Mouse (Mus musculus) midbrain, embryonic 16.5 days (tissue): ENCODE results near the gene Higd2a. TPM values are rescaled to one million over a fixed set of nuclear protein-coding genes. Genes with fewer than 3 reads are reported as not detected.

Source experiments
- ATAC-seq: fragments of 200-750 bp; cut with Nextera tagmentation; 2 replicates; pipeline ENCODE4 v1.8.0; 2017; ENCODE audit warnings: moderate TSS enrichment
- H3K27ac ChIP-seq: fragments of 300-500 bp; sonication (generic); 2 replicates; pipeline ENCODE4 v1.5.1; 2014; ENCODE audit warnings: mild to moderate bottlenecking, low read length, mixed read lengths
- H3K27me3 ChIP-seq: fragments of 300-500 bp; sonication (generic); 2 replicates; pipeline ENCODE4 v1.6.1; 2014; ENCODE audit warnings: low read depth, low read length, mixed read lengths; ENCODE audit not compliant: control insufficient read depth, insufficient read depth
- H3K36me3 ChIP-seq: fragments of 300-500 bp; sonication (generic); 2 replicates; pipeline ENCODE4 v1.6.1; 2014; ENCODE audit warnings: mild to moderate bottlenecking, low read length, moderate library complexity, mixed read lengths; ENCODE audit not compliant: control insufficient read depth, insufficient read depth
- H3K4me1 ChIP-seq: fragments of 300-500 bp; sonication (generic); 2 replicates; pipeline ENCODE4 v1.6.1; 2014; ENCODE audit warnings: mild to moderate bottlenecking, low read length, mixed read lengths; ENCODE audit not compliant: control insufficient read depth, insufficient read depth
- H3K4me2 ChIP-seq: fragments of 300-500 bp; sonication (generic); 2 replicates; pipeline ENCODE4 v1.6.1; 2014; ENCODE audit warnings: mild to moderate bottlenecking, low read length, mixed read lengths
- H3K4me3 ChIP-seq: fragments of 300-500 bp; sonication (generic); 2 replicates; pipeline ENCODE4 v1.5.1; 2014; ENCODE audit warnings: low read depth, mild to moderate bottlenecking, low read length, moderate library complexity, mixed read lengths
- H3K9ac ChIP-seq: fragments of 300-500 bp; sonication (generic); 2 replicates; pipeline ENCODE4 v1.6.1; 2014; ENCODE audit warnings: low read depth, low read length, mixed read lengths
- H3K9me3 ChIP-seq: fragments of 300-500 bp; sonication (generic); replicated peaks from 2 replicates; pipeline ENCODE4 v1.6.1; 2014; ENCODE audit warnings: mild to moderate bottlenecking, low read length, mixed read lengths; ENCODE audit not compliant: control insufficient read depth, poor library complexity, severe bottlenecking
- whole genome bisulfite sequencing: fragments of 180-500 bp; shearing (Covaris S2); extraction: QIAGEN DNeasy Blood & Tissue Kit; methylation state at CpG from one replicate; pipeline ENCODE4 v1.1.7; 2014; 5-methylcytosine and 5-hydroxymethylcytosine counted together
- polyA plus RNA-seq: library from polyadenylated mRNA; unstranded; fragments of >200 nt; fragmentation: Nextera tagmentation; extraction: Ambion mirVana; gene quantifications from 2 replicates; pipeline ENCODE4 v1.2.1, GENCODE M21; 2015

Higd2a gene
- polyA plus RNA-seq, 1 experiment from 2014 or later, result 240 TPM

DNA sequence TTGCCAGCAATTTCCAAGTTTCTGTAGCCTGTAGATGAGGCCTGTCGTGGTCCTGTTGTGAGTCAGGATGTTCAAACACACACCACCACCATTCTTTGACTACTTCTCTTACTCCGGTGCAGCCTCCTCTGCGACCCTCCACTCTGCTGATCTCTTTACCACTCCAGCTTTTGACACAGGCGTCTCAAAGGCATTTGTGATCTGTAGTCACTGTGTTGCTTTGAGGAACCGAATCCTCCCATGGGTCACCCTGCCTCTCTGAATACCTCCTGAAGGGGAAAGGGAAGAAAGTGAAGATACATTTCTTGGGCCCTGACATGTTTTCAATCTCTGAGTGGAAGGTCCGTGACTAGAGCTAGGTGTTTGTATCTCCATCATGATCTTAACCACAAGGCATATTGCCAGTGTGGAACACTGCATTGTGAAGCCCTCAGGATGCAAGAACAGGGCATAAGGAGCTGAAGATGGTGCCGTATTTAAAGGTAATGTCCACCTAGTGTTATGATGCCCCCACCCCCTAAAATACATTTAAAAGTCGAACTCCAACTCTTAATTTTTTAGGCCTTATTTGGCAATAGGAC, 1.9 kb downstream of the Higd2a start:
- no peaks in the 10 kb centered on the region for H3K27me3 ChIP-seq
- no peak overlapping the region for H3K4me3 ChIP-seq
- H3K36me3 ChIP-seq, result peaks cover 8% of the 10 kb centered on the region
- no peaks in the 10 kb centered on the region for H3K9me3 ChIP-seq
- no peak overlapping the region for H3K9ac ChIP-seq
- 90% methylated on average over 8 of the region's 8 CpGs for WGBS
- no peak for ATAC-seq
- no peak overlapping the region for H3K27ac ChIP-seq
- peaks cover 22% of the 10 kb centered on the region for H3K4me1 ChIP-seq
- 0 out of 2 replicates have a peak overlapping the region, but pooled peaks have one; percentile 4 for H3K4me2 ChIP-seq

GRCm38 (mm10) chr13:54593617-54594016, 3.6 kb downstream of the Higd2a start:
- H3K4me2 ChIP-seq, result no peak overlapping the region
- H3K27ac ChIP-seq, result no peak overlapping the region
- WGBS, result 91% methylated on average over 11 of the region's 11 CpGs
- no peak for ATAC-seq
- peaks cover 9% of the 10 kb centered on the region for H3K36me3 ChIP-seq
- H3K9me3 ChIP-seq, result no peaks in the 10 kb centered on the region
- peaks cover 19% of the 10 kb centered on the region for H3K4me1 ChIP-seq
- no peaks in the 10 kb centered on the region for H3K27me3 ChIP-seq
- no peak overlapping the region for H3K4me3 ChIP-seq
- H3K9ac ChIP-seq, result no peak overlapping the region

GRCm38 (mm10) chr13:54596107-54596690, 6.2 kb downstream of the Higd2a start:
- peaks cover 8% of the 10 kb centered on the region for H3K4me1 ChIP-seq
- H3K27ac ChIP-seq, result no peak overlapping the region
- H3K36me3 ChIP-seq, result peaks cover 15% of the 10 kb centered on the region
- no peak overlapping the region for H3K4me3 ChIP-seq
- H3K27me3 ChIP-seq, result no peaks in the 10 kb centered on the region
- ATAC-seq, result no peak
- H3K9me3 ChIP-seq, result no peaks in the 10 kb centered on the region
- 89% methylated on average over 8 of the region's 8 CpGs for WGBS
- no peak overlapping the region for H3K4me2 ChIP-seq
- H3K9ac ChIP-seq, result no peak overlapping the region

GRCm38 (mm10) chr13:54596870-54597269, 6.9 kb downstream of the Higd2a start:
- H3K27ac ChIP-seq, result no peak overlapping the region
- 72% methylated on average over 5 of the region's 5 CpGs for whole genome bisulfite sequencing
- no peaks in the 10 kb centered on the region for H3K27me3 ChIP-seq
- no peak overlapping the region for H3K4me3 ChIP-seq
- ATAC-seq, result no peak
- peaks cover 1% of the 10 kb centered on the region; the same call in 1 of the 2 replicates for H3K4me1 ChIP-seq
- H3K9me3 ChIP-seq, result no peaks in the 10 kb centered on the region
- no peak overlapping the region for H3K9ac ChIP-seq
- peaks cover 15% of the 10 kb centered on the region for H3K36me3 ChIP-seq
- no peak overlapping the region for H3K4me2 ChIP-seq

DNA sequence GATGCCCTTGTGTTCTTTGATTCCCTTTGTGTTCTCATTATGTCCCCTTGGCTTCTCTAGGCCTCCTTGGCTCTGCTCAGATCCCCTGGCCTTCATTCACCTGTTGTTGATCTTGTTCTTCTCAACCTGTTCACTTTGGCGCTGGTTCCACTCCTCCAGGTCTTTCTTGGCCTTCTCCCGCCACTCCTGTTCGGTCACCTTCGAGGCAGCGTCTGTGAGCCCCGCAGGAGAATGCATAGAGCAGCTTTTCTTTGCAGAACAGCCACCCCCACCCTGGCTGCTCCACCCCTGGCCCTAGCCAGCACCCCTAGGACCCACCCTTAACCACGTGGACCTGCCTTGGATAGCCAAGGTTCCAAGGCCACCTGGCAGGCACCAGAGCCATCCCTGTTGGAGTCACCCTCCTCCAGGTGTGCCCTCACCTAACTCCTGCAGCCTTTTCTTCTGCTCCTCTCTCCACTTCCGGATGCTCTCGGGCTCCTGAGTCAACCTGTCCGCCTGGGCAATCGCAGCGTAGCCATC, 8.7 kb downstream of the Higd2a start:
- peaks cover 15% of the 10 kb centered on the region for H3K36me3 ChIP-seq
- no peaks in the 10 kb centered on the region for H3K27me3 ChIP-seq
- ATAC-seq, result no peak
- H3K9ac ChIP-seq, result no peak overlapping the region
- no peaks in the 10 kb centered on the region for H3K4me1 ChIP-seq
- WGBS, result 88% methylated on average over 12 of the region's 12 CpGs
- no peaks in the 10 kb centered on the region for H3K9me3 ChIP-seq
- H3K27ac ChIP-seq, result no peak overlapping the region
- no peak overlapping the region for H3K4me2 ChIP-seq
- H3K4me3 ChIP-seq, result no peak overlapping the region

DNA sequence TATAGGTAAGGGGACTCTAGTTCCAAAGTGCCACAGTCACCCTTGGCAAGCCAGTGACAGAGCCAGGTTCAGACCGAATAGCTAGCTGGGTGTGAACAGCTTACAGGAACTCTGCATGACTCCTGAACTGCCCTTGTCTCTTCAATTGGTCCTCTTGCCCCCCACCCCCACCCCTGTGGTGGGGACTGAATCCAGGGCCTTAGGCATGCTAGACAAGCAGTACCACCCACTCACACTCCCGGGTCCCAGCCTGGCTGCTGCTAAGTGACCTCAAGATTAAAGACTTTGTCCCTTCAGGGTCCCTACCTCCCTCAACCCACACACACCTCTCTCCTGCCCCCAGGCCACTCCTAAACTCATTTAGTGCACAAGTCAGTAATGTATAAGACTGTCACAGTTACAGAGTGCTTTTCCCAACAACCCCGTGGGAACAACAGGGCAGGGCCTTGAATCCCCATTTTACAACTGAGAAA, 12.7 kb downstream of the Higd2a start:
- Histone ChIP-seq H3K4me2 (no peak overlapping the region), H3K4me3 (no peak overlapping the region), H3K9me3 (no peaks in the 10 kb centered on the region), H3K27ac (no peak overlapping the region), H3K9ac (no peak overlapping the region), H3K27me3 (no peaks in the 10 kb centered on the region; the same call in 1 of the 2 replicates), H3K36me3 (peaks cover 16% of the 10 kb centered on the region), H3K4me1 (no peaks in the 10 kb centered on the region)
- no peak for ATAC-seq
- 58% methylated on average over 3 of the region's 3 CpGs for WGBS

GRCm38 (mm10) chr13:54603501-54603900, 13.5 kb downstream of the Higd2a start:
- H3K4me1 ChIP-seq, result peaks cover under 1% of the 10 kb centered on the region
- H3K27ac ChIP-seq, result no peak overlapping the region
- H3K27me3 ChIP-seq, result no peaks in the 10 kb centered on the region; the same call in 1 of the 2 replicates
- no peaks in the 10 kb centered on the region for H3K9me3 ChIP-seq
- no peak for ATAC-seq
- H3K9ac ChIP-seq, result no peak overlapping the region
- peaks cover 16% of the 10 kb centered on the region for H3K36me3 ChIP-seq
- H3K4me3 ChIP-seq, result no peak overlapping the region
- H3K4me2 ChIP-seq, result no peak overlapping the region

GRCm38 (mm10) chr13:54604221-54604620, 14.2 kb downstream of the Higd2a start:
- WGBS, result 23% methylated on average over 4 of the region's 4 CpGs
- H3K4me3 ChIP-seq, result no peak overlapping the region
- no peak overlapping the region for H3K9ac ChIP-seq
- H3K4me2 ChIP-seq, result no peak overlapping the region
- peaks cover 13% of the 10 kb centered on the region for H3K36me3 ChIP-seq
- peaks cover 8% of the 10 kb centered on the region for H3K4me1 ChIP-seq
- no peaks in the 10 kb centered on the region; the same call in 1 of the 2 replicates for H3K27me3 ChIP-seq
- H3K9me3 ChIP-seq, result no peaks in the 10 kb centered on the region
- H3K27ac ChIP-seq, result no peak overlapping the region
- no peak for ATAC-seq

DNA sequence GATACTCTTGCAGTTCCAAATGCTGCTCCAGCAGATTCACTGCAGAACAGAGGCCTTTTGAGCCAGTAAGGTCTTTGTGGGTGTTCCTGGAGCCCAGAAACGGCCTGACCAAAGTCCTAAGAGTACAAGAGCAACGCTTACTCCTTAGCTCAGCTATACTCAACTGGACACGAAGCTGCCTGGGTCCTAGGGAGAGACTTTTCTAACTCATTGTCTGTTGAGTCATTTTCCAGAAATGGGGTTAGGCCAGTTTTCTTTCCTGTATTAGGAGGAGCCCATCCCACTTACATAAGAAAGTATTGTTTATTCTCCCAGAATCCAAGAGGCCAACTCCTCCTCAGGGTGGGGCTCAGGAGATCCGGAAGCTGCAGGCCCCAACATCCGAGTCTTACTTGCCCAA, 15.4 kb downstream of the Higd2a start:
- ATAC-seq, result no peak
- Histone ChIP-seq H3K36me3 (0 out of 2 replicates have a peak, but pooled peaks cover 9% of the 10 kb centered on the region), H3K9ac (no peak overlapping the region), H3K27me3 (no peaks in the 10 kb centered on the region; the same call in 1 of the 2 replicates), H3K4me3 (no peak overlapping the region), H3K4me2 (no peak overlapping the region), H3K4me1 (peaks cover 20% of the 10 kb centered on the region), H3K9me3 (no peaks in the 10 kb centered on the region), H3K27ac (no peak overlapping the region)
- whole genome bisulfite sequencing, result 82% methylated on average over 5 of the region's 5 CpGs
